Mouse (Mus musculus): Measurements from ENCODE around the gene Patl2. TPM values are rescaled to one million over a fixed set of nuclear protein-coding genes. Genes with fewer than 3 reads are reported as not detected.
A peak's percentile ranks its signal among the peaks of the same experiment; 100 is the strongest.
"Not testable (repeated sequence)": the region's sequence is repeated elsewhere in the genome, so short reads cannot be mapped to it uniquely, and the experiment has no call there.

The Patl2 gene
- polyA plus RNA-seq, 1 experiment = 0.86 TPM

GRCm38 (mm10) chr2:122109714-122110113, 76.3 kb downstream of the Patl2 start:
- Histone ChIP-seq H3K27me3 (ENCODE audit: control insufficient read depth, insufficient read depth, low read length) (no peaks in the 10 kb centered on the region), H3K27ac (ENCODE audit: control insufficient read depth, insufficient read depth, low read depth, low read length) (no peak overlapping the region), H3K36me3 (ENCODE audit: control insufficient read depth, insufficient read depth, low read length) (peaks cover 1% of the 10 kb centered on the region; the same call in 1 of the 2 replicates), H3K4me3 (ENCODE audit: control insufficient read depth, low read depth, low read length) (no peak overlapping the region), H3K4me1 (ENCODE audit: control insufficient read depth, insufficient read depth, low read length) (no peaks in the 10 kb centered on the region)
- no peak for TF ChIP-seq POLR2A (IDR thresholded peaks at IDR 0.05; ENCODE audit: control insufficient read depth, low read depth, low read length)
- TF ChIP-seq CTCF (IDR thresholded peaks at IDR 0.05; ENCODE audit: control insufficient read depth, insufficient read depth, insufficient replicate concordance, low read depth, low read length) = no peak

GRCm38 (mm10) chr2:122108101-122108500, 77.9 kb downstream of the Patl2 start:
- H3K4me3 ChIP-seq (ENCODE audit: control insufficient read depth, low read depth, low read length) = no peak overlapping the region
- H3K36me3 ChIP-seq (ENCODE audit: control insufficient read depth, insufficient read depth, low read length) = peaks cover 2% of the 10 kb centered on the region
- TF ChIP-seq POLR2A (IDR thresholded peaks at IDR 0.05; ENCODE audit: control insufficient read depth, low read depth, low read length) (no peak), CTCF (IDR thresholded peaks at IDR 0.05; ENCODE audit: control insufficient read depth, insufficient read depth, insufficient replicate concordance, low read depth, low read length) (no peak)
- no peaks in the 10 kb centered on the region for H3K4me1 ChIP-seq (ENCODE audit: control insufficient read depth, insufficient read depth, low read length)
- no peaks in the 10 kb centered on the region for H3K27me3 ChIP-seq (ENCODE audit: control insufficient read depth, insufficient read depth, low read length)
- H3K27ac ChIP-seq (ENCODE audit: control insufficient read depth, insufficient read depth, low read depth, low read length) = no peak overlapping the region

GRCm38 (mm10) chr2:122102070-122102469, 83.9 kb downstream of the Patl2 start:
- H3K27me3 ChIP-seq (ENCODE audit: control insufficient read depth, insufficient read depth, low read length) = no peaks in the 10 kb centered on the region
- no peaks in the 10 kb centered on the region for H3K4me1 ChIP-seq (ENCODE audit: control insufficient read depth, insufficient read depth, low read length)
- no peak overlapping the region for H3K4me3 ChIP-seq (ENCODE audit: control insufficient read depth, low read depth, low read length)
- no peak overlapping the region for H3K27ac ChIP-seq (ENCODE audit: control insufficient read depth, insufficient read depth, low read depth, low read length)
- TF ChIP-seq CTCF (IDR thresholded peaks at IDR 0.05; ENCODE audit: control insufficient read depth, insufficient read depth, insufficient replicate concordance, low read depth, low read length) (no peak; the same call in 1 of the 2 replicates), POLR2A (IDR thresholded peaks at IDR 0.05; ENCODE audit: control insufficient read depth, low read depth, low read length) (no peak)
- peaks cover 2% of the 10 kb centered on the region for H3K36me3 ChIP-seq (ENCODE audit: control insufficient read depth, insufficient read depth, low read length)

- not testable (repeated sequence) for H3K27me3 ChIP-seq (ENCODE audit: control insufficient read depth, insufficient read depth, low read length); H3K4me3 ChIP-seq (ENCODE audit: control insufficient read depth, low read depth, low read length); H3K4me1 ChIP-seq (ENCODE audit: control insufficient read depth, insufficient read depth, low read length); H3K36me3 ChIP-seq (ENCODE audit: control insufficient read depth, insufficient read depth, low read length); H3K27ac ChIP-seq (ENCODE audit: control insufficient read depth, insufficient read depth, low read depth, low read length)
Measured at GRCm38 (mm10) chr2:122097686-122098085, 88.3 kb downstream of the Patl2 start.

GRCm38 (mm10) chr2:122093844-122094243, 92.1 kb downstream of the Patl2 start:
- no peaks in the 10 kb centered on the region for H3K4me1 ChIP-seq (ENCODE audit: control insufficient read depth, insufficient read depth, low read length)
- H3K36me3 ChIP-seq (ENCODE audit: control insufficient read depth, insufficient read depth, low read length) = peaks cover 4% of the 10 kb centered on the region
- H3K4me3 ChIP-seq (ENCODE audit: control insufficient read depth, low read depth, low read length) = no peak overlapping the region
- no peak overlapping the region for H3K27ac ChIP-seq (ENCODE audit: control insufficient read depth, insufficient read depth, low read depth, low read length)
- H3K27me3 ChIP-seq (ENCODE audit: control insufficient read depth, insufficient read depth, low read length) = no peaks in the 10 kb centered on the region
- TF ChIP-seq CTCF (IDR thresholded peaks at IDR 0.05; ENCODE audit: control insufficient read depth, insufficient read depth, insufficient replicate concordance, low read depth, low read length) = no peak
- no peak for TF ChIP-seq POLR2A (IDR thresholded peaks at IDR 0.05; ENCODE audit: control insufficient read depth, low read depth, low read length)

- no peak overlapping the region for H3K27ac ChIP-seq (ENCODE audit: control insufficient read depth, insufficient read depth, low read depth, low read length)
- H3K4me3 ChIP-seq (ENCODE audit: control insufficient read depth, low read depth, low read length) = peak overlapping the region; percentile 81; the same call in 1 of the 2 replicates
- no peaks in the 10 kb centered on the region for H3K27me3 ChIP-seq (ENCODE audit: control insufficient read depth, insufficient read depth, low read length)
- H3K36me3 ChIP-seq (ENCODE audit: control insufficient read depth, insufficient read depth, low read length) = no peaks in the 10 kb centered on the region; the same call in none of the 2 replicates
- no peaks in the 10 kb centered on the region for H3K4me1 ChIP-seq (ENCODE audit: control insufficient read depth, insufficient read depth, low read length)
- TF ChIP-seq POLR2A (IDR thresholded peaks at IDR 0.05; ENCODE audit: control insufficient read depth, low read depth, low read length) = no peak
- no peak for TF ChIP-seq CTCF (IDR thresholded peaks at IDR 0.05; ENCODE audit: control insufficient read depth, insufficient read depth, insufficient replicate concordance, low read depth, low read length)
Measured at GRCm38 (mm10) chr2:122086446-122086845, 99.5 kb downstream of the Patl2 start.

GRCm38 (mm10) chr2:122081728-122082456, 104.1 kb downstream of the Patl2 start:
- H3K36me3 ChIP-seq (ENCODE audit: control insufficient read depth, insufficient read depth, low read length) = no peaks in the 10 kb centered on the region; the same call in none of the 2 replicates
- no peak overlapping the region for H3K27ac ChIP-seq (ENCODE audit: control insufficient read depth, insufficient read depth, low read depth, low read length)
- TF ChIP-seq CTCF (IDR thresholded peaks at IDR 0.05; ENCODE audit: control insufficient read depth, insufficient read depth, insufficient replicate concordance, low read depth, low read length) (no peak), POLR2A (IDR thresholded peaks at IDR 0.05; ENCODE audit: control insufficient read depth, low read depth, low read length) (no peak)
- no peaks in the 10 kb centered on the region for H3K27me3 ChIP-seq (ENCODE audit: control insufficient read depth, insufficient read depth, low read length)
- H3K4me1 ChIP-seq (ENCODE audit: control insufficient read depth, insufficient read depth, low read length) = no peaks in the 10 kb centered on the region
- H3K4me3 ChIP-seq (ENCODE audit: control insufficient read depth, low read depth, low read length) = no peak overlapping the region

Other genes starting within 250 kb of the Patl2 start
- gene Ctdspl2, start 230.2 kb downstream of the Patl2 start, polyA plus RNA-seq (2012; rRNA removed) = 11.2 and 14.1 TPM in 2 replicates
- gene Mageb3, start 230.1 kb downstream of the Patl2 start, polyA plus RNA-seq (2012; rRNA removed) = 5.4 and 5.6 TPM in 2 replicates
- gene Eif3j1, start 157.6 kb downstream of the Patl2 start, polyA plus RNA-seq (2012; rRNA removed) = 8.9 and 9.4 TPM in 2 replicates
- gene Spg11, start 67.8 kb downstream of the Patl2 start, polyA plus RNA-seq (2012; rRNA removed) = 6.4 and 8.0 TPM in 2 replicates
- gene B2m, start 38.5 kb downstream of the Patl2 start, polyA plus RNA-seq (2012; rRNA removed) = 35.8 and 163 TPM in 2 replicates
- gene Trim69, start 25.5 kb downstream of the Patl2 start, polyA plus RNA-seq (2012; rRNA removed) = 108 and 122 TPM in 2 replicates
- gene Terb2, start 83 bp upstream of the Patl2 start, polyA plus RNA-seq (2012; rRNA removed) = 1.3 and 1.6 TPM in 2 replicates
- 740 and 863 TPM in 2 replicates for gene Sord, start 48.6 kb upstream of the Patl2 start, polyA plus RNA-seq (2012; rRNA removed)
- gene Duox2, start 112.3 kb upstream of the Patl2 start, polyA plus RNA-seq (2012; rRNA removed) = 0.06 and 0.11 TPM in 2 replicates
- gene Duoxa2, start 112.7 kb upstream of the Patl2 start, polyA plus RNA-seq (2012; rRNA removed) = 0.06 and 0.08 TPM in 2 replicates
- gene Duoxa1, start 127.5 kb upstream of the Patl2 start, polyA plus RNA-seq (2012; rRNA removed) = 0.12 and 0.41 TPM in 2 replicates
- gene Duox1, start 129.5 kb upstream of the Patl2 start, polyA plus RNA-seq (2012; rRNA removed) = 0.07 and 0.09 TPM in 2 replicates
- gene Shf, start 183.0 kb upstream of the Patl2 start, polyA plus RNA-seq (2012; rRNA removed) = 16.7 and 19.4 TPM in 2 replicates
- 0.20 and 0.26 TPM in 2 replicates for gene Slc28a2, start 240.3 kb upstream of the Patl2 start, polyA plus RNA-seq (2012; rRNA removed)

Measured in testis, adult 2 months (tissue).